Mouse (Mus musculus) Patski (cell line): ENCODE results near the gene Tex44. TPM values are rescaled to one million over a fixed set of nuclear protein-coding genes. Genes with fewer than 3 reads are reported as not detected.
"Not testable (repeated sequence)": the region's sequence is repeated elsewhere in the genome, so short reads cannot be mapped to it uniquely, and the experiment has no call there.

ENCODE experiments used
- ATAC-seq: fragments of 100-300 bp; one replicate; pipeline ENCODE4 v1.8.0; 2021
- CTCF ChIA-PET: fragments of 350-600 bp; sonication (Branson Sonifier 250); formaldehyde crosslinking; loops from one replicate; lab custom pipeline; 2022; ENCODE audit warnings: inconsistent platforms; lab: Charles Lee
- POLR2A ChIA-PET: fragments of 350-600 bp; sonication (Branson Sonifier 250); formaldehyde crosslinking; loops from one replicate; lab custom pipeline; 2022; ENCODE audit warnings: antibody characterized with exemption, inconsistent platforms; lab: Charles Lee
- DNase-seq: peaks from one replicate; pipeline ENCODE4 v3.0.0-alpha.2; 2011; ENCODE audit warnings: low read depth, low spot score
- H3K27me3 ChIP-seq: fragments of 371-371 bp; one replicate; pipeline ENCODE4 v1.5.1; 2021
- CTCF ChIP-seq: fragments of 100-300 bp; IDR thresholded peaks from one replicate; pipeline ENCODE4 v1.5.1; 2021
- in situ Hi-C: fragments of 300-500 bp; cut with MboI; formaldehyde crosslinking; loops from 3 replicates; pipeline ENCODE4 v1.11.1; 2018; ENCODE audit warnings: low pct_unique_long_range_greater_than_20kb, mixed read lengths
- polyA plus RNA-seq: library from polyadenylated mRNA; unstranded; gene quantifications from one replicate; pipeline ENCODE4 v1.2.3, GENCODE M21; 2021

Tex44 gene
- polyA plus RNA-seq, 1 experiment from 2014 or later = not detected

DNA sequence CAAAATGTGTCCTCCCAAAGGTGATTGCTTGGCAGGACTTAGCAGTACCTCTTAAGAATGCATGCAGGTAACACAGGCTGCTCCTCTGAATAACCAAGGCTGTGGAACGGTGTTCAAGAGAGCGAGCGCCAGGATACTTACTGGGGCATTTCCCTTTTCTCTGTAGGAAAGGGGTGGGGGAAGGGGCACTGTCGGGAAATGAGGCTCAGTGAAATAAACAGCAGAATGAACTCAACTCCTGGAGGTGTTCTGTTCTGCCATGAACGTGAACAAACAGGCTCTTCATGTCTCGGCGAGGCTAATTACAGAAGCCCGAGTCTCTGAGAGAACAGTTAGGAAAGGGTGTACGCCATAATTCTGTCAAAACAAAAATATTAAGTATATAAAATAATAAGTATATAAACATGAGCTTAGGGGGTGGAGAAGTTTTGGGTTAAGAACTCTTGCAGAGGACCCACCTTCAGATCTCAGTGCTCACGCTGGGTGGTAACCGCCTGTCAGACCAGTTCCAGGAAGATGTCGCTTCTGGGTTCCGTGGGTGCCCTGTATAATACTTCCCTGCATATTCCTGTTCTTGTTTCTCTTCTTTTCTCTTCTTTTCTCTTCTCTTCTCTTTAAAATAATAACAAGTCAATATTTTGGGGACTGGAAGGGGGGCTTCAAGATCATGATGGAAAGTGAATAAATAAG lies 30.9 kb downstream of the Tex44 start:
- ATAC-seq (no peak), DNase-seq (no peak)
- H3K27me3 ChIP-seq = no peaks in the 10 kb centered on the region
- no peak for TF ChIP-seq CTCF
- in situ Hi-C loops = no loop called here
- ChIA-PET CTCF (no interaction called here), POLR2A (no interaction called here)

DNA sequence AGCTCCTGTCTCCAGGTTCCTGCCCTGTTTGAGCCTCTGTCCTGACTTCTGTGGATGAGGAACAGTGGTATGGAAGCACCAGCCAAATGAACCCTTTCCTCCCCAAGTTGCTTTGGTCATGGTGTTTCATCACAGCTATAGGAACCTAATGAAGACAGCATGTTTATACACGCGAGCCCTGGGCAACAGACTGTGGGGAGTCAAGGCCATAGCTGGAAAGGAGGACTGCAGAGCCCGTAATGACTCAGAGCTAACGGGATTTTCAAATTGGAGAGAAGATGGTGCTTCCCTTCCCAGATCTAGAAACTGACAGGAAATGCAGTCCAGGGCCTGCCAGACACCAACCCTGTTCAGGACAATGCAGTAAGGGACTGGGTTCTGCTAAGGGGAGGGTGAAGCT lies 33.2 kb downstream of the Tex44 start:
- TF ChIP-seq CTCF = no peak
- in situ Hi-C loops = no loop called here
- ChIA-PET CTCF (interaction anchor here (2.2 kb wide), 1 partner anchor 11 kb away, joined by 8 read pairs; no protein-coding TSS in a partner anchor), POLR2A (no interaction called here)
- ATAC-seq (no peak), DNase-seq (no peak)
- H3K27me3 ChIP-seq = no peaks in the 10 kb centered on the region

DNA sequence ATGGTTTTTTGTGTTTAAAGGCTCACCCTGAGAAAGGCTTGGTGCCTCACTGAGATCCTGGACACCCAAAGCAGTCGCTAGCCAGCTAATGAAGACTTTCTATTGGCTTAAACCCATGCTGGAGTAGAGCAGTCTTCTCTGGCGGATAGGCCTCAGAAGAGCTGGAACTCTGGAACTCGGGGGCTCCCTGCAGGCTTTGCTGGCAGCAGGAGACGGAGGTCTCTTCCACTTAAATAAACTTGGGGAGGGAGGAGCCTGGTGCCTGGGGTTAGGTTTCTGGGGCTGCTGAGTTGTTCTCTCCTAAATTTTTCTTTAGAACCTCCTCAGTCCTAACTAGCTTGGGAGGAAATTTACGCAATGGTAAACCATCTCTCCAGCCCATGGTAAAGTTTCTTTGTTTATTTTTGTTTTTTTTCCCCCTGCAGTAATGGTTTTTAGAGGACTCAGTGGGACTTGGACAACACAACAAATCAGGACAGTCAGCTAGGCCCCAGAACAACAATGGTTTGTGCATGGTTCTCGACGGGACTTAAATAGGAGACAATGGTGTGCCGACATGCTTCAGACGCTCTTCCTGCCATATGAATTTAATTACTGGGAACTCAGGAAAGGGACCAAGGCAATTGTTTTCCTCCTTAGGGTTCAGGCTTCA lies 38.2 kb downstream of the Tex44 start:
- in situ Hi-C loops = no loop called here
- no peak for TF ChIP-seq CTCF
- DNase-seq (no peak), ATAC-seq (no peak)
- ChIA-PET POLR2A (no interaction called here), CTCF (no interaction called here)
- H3K27me3 ChIP-seq = no peaks in the 10 kb centered on the region

DNA sequence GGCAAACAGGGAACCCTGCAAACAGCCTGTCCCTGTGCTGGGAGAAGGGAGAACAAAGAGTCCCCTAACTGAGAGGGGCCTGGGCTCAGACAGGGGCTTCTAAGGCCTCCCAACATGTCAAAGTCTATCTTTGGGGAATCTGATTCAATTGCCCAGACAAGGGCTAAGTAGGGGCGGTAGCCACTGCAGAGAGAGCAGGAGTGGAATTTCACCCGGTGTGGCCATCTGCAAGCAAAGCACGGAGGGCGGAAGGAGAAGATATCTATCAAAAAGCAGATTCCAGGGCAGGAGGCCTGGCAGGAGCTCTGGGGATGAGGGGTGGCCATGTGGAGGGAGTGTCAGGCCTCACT lies 38.7 kb downstream of the Tex44 start:
- CTCF ChIA-PET = no interaction called here
- DNase-seq (no peak), ATAC-seq (no peak)
- in situ Hi-C loops = no loop called here
- POLR2A ChIA-PET = no interaction called here
- TF ChIP-seq CTCF = no peak
- no peaks in the 10 kb centered on the region for H3K27me3 ChIP-seq

DNA sequence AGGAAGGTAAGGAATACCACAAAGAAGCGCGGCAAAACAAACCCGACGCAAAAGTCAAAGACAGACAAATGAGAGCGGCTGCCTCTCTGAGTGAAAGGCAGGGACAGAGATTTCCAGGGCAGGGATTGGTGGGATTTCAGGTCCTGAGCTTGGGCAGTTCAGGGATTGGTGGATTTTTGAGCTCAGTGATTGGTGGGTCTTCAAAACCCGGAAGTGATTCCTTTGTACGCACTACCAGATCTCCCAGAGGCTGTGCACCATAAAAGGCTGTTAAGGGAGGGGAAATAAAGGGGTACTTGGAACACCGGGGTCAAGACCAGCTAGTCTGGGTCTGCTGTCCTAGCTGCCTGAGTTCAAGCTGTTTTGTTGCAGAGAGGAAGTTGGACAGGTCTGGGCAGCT lies 41.3 kb downstream of the Tex44 start:
- TF ChIP-seq CTCF = no peak
- ChIA-PET POLR2A (interaction anchor here (0.7 to 1.3 kb wide), 2 partner anchors 20 to 60 kb away, joined by 3 to 4 read pairs; partner anchors contain the start of gene Ptma), CTCF (interaction anchor here (1.1 to 2.0 kb wide), 3 partner anchors 15 to 34 kb away, joined by 3 to 7 read pairs (median 4); no protein-coding TSS in a partner anchor)
- DNase-seq = no peak
- ATAC-seq = no peak
- in situ Hi-C loops = no loop called here
- no peaks in the 10 kb centered on the region for H3K27me3 ChIP-seq

DNA sequence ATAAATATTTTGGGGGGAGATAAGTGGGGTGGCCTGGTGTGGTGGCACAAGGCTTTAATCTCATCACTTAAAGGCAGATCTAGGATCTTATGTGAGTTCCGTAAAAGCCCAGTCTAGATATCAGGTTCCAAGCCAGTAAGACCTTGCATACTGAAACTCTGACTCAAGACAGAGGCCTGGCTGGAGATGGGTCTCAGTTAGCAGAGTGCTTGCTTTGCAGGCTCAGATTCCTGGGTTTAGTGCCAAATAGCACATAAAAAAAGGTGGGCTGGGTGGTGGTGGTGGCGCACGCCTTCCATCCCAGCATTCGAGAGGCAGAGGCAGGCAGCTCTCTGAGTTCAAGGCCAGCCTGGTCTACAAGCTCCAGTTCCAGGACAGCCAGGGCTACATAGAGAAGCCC lies 43.7 kb downstream of the Tex44 start:
- ATAC-seq (no peak), DNase-seq (no peak)
- TF ChIP-seq CTCF = no peak
- in situ Hi-C loops = no loop called here
- no peaks in the 10 kb centered on the region for H3K27me3 ChIP-seq
- ChIA-PET POLR2A (interaction anchor here (1.3 to 2.7 kb wide), 4 partner anchors 22 to 57 kb away, joined by 4 to 21 read pairs (median 6); no protein-coding TSS in a partner anchor), CTCF (interaction anchor here (1.0 to 2.1 kb wide), 4 partner anchors 14 to 34 kb away, joined by 3 to 6 read pairs (median 4); no protein-coding TSS in a partner anchor)

DNA sequence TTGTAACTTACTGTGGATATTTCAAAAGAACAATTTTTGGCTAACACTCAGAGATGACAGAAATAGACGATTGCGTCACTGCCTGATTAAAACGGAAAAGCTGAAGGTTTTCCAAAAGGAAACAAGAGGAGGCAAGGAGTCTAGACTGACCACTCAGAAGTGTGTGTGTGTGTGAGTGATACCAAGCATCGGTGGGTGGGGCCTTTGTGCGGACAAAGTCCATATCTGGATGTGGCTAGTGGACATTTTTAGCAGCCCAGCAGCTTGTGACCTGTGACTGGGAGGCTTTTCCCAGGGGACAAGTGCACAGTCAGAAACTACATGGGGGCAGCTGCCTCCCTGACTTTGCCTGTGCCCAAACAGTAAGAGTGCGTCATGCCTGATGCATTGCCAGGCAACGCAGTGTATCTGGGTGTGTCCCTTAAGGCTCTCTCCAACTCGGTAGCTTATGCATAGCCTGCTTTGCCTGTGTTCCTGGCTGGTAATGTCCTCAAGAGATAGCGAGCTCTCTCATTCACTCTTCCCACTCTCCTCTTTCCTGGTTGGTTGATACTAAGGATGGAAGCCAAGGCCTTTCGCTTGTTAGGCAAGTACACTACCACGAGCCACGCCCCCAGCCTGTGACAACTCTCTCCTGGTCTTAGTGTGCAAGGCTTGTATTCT lies 44.5 kb downstream of the Tex44 start:
- in situ Hi-C loops = no loop called here
- ChIA-PET POLR2A (interaction anchor here (1.1 to 2.7 kb wide), 6 partner anchors 18 to 57 kb away, joined by 4 to 21 read pairs (median 6); no protein-coding TSS in a partner anchor), CTCF (interaction anchor here (0.7 to 2.2 kb wide), 13 partner anchors 11 to 62 kb away, joined by 3 to 7 read pairs (median 4); partner anchors contain the start of gene Ptma)
- ATAC-seq (peak; percentile 49), DNase-seq (peak; percentile 74)
- H3K27me3 ChIP-seq = no peaks in the 10 kb centered on the region
- no peak for TF ChIP-seq CTCF

DNA sequence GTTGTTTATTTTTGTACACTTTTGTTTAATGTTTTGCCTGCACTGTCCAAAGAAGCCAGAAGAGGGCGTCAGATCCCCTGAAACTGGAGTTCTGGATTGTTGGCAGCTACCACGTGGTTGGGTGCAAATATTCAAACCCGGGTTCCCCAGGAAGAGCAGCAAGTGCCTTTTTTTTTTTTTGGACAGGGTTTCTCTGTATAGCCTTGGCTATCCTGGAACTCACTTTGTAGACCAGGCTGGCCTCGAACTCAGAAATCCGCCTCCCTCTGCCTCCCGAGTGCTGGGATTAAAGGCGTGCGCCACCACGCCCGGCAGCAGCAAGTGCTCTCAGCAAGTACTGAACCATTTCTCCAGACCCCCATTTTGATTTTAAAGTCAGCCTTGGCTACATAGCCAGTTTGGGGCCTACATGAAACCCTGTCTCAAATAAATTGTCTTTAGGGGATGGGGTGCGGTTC lies 45.4 kb downstream of the Tex44 start:
- peak; percentile 65 for TF ChIP-seq CTCF
- DNase-seq, in situ Hi-C loops, ATAC-seq, H3K27me3 ChIP-seq: not testable (repeated sequence)
- CTCF ChIA-PET = interaction anchor here (1.1 to 2.2 kb wide), 11 partner anchors 11 to 61 kb away, joined by 3 to 7 read pairs (median 5); partner anchors contain the start of gene Ptma
- POLR2A ChIA-PET = interaction anchor here (0.9 to 2.7 kb wide), 4 partner anchors 28 to 59 kb away, joined by 3 to 21 read pairs (median 4); no protein-coding TSS in a partner anchor

DNA sequence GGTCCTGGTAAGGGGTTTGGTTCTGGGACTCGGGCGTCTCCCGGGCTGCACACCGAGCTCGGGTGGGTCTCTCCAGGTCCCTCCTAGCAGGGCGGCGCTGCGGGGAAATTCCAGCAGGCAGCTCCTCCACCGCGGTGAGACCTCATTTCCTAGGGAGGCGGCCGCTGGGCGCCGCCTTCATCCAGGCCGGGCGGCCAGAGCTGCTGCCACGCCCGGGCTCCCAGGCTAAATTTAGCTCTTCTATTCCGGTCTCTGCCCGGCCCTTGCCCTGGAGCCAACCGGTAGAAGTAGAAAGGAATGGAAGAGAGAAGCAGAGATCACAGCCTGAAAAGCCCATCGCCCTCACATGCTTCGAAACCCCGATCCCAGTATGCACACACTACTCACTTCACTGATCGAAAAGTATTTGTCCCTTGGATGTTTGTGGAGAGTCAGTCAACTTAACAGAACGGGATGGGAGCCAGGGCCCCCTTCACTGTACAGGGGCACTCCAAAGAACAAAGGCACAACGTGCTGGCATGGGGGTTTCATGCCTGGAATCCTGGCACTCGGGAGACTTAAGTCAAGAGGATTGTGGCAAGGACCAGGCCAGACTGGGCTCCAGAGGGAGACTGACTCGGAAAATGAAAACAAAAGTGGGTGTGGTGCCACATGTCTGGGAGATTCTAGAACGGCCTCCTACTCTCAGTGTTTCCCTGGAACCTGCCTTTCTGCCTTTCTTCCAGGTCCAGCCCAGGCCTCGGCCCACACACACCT lies 46.2 kb downstream of the Tex44 start:
- CTCF ChIA-PET = interaction anchor here (1.7 to 2.2 kb wide), 5 partner anchors 10 to 54 kb away, joined by 4 to 7 read pairs (median 5); partner anchors contain the start of gene Ptma
- POLR2A ChIA-PET = interaction anchor here (0.9 to 2.1 kb wide), 4 partner anchors 27 to 58 kb away, joined by 3 to 5 read pairs (median 4); no protein-coding TSS in a partner anchor
- no peaks in the 10 kb centered on the region for H3K27me3 ChIP-seq
- ATAC-seq (peak; percentile 25), DNase-seq (no peak)
- no peak for TF ChIP-seq CTCF
- in situ Hi-C loops = no loop called here
